Mouse (Mus musculus) CH12.LX (cell line): ENCODE results near the gene Grhl1. TPM values are rescaled to one million over a fixed set of nuclear protein-coding genes. Genes with fewer than 3 reads are reported as not detected.
A peak's percentile ranks its signal among the peaks of the same experiment; 100 is the strongest.

ENCODE experiments used
- DNase-seq: peaks from one replicate; pipeline ENCODE4 v3.0.0-alpha.2; 2013; ENCODE audit errors: extremely low read depth
- H3K27ac ChIP-seq: 2 replicates; pipeline ENCODE4 v1.5.1; 2012; ENCODE audit warnings: low read depth, mild to moderate bottlenecking, control low read depth, moderate library complexity; ENCODE audit not compliant: insufficient read depth
- H3K27me3 ChIP-seq: replicated peaks from 2 replicates; pipeline ENCODE3; 2012; ENCODE audit warnings: inconsistent platforms
- H3K36me3 ChIP-seq, 2 experiments: replicated peaks in 1 of 2; 2 replicates each; pipeline versions ENCODE3 to v1.6.1; 2012; ENCODE audit warnings: inconsistent platforms in 1 of 2, low read length in 1 of 2, mild to moderate bottlenecking in 1 of 2, mixed read lengths in 1 of 2, moderate library complexity in 1 of 2; ENCODE audit not compliant: control insufficient read depth in 1 of 2, insufficient read depth in 1 of 2
- H3K4me1 ChIP-seq, 2 experiments: 2 replicates each; pipeline ENCODE4 v1.6.1; 2012; ENCODE audit warnings: inconsistent platforms in 1 of 2, moderate library complexity in 1 of 2; ENCODE audit not compliant: insufficient read depth in 2 of 2, control insufficient read depth in 1 of 2
- H3K4me2 ChIP-seq: 2 replicates; pipeline ENCODE4 v1.6.1; 2012; ENCODE audit warnings: low read depth, mild to moderate bottlenecking, control low read depth; ENCODE audit not compliant: poor library complexity, insufficient read depth, severe bottlenecking
- H3K4me3 ChIP-seq, 3 experiments: fragments of 150-350 bp in 1 of 3; sonication (generic) in 1 of 3; replicated peaks in 1 of 3; 2 replicates each; pipeline versions ENCODE3 to v1.5.1; 2011 to 2012; ENCODE audit warnings: low read depth in 2 of 3, low read length in 2 of 3, mild to moderate bottlenecking in 2 of 3, moderate library complexity in 2 of 3, control low read depth in 1 of 3, improper control_type of control experiment in 1 of 3, inconsistent platforms in 1 of 3, mixed read lengths in 1 of 3; ENCODE audit not compliant: poor library complexity in 1 of 3
- H3K79me2 ChIP-seq: replicated peaks from 2 replicates; pipeline ENCODE4 v1.6.1; 2012; ENCODE audit warnings: mild to moderate bottlenecking, moderate library complexity; ENCODE audit not compliant: control insufficient read depth, poor library complexity, insufficient read depth, severe bottlenecking; ENCODE audit errors: extremely low read depth
- H3K9ac ChIP-seq: 2 replicates; pipeline ENCODE4 v1.6.1; 2012; ENCODE audit warnings: low read depth, mild to moderate bottlenecking, control low read depth, moderate library complexity; ENCODE audit not compliant: insufficient read depth
- H3K9me3 ChIP-seq: replicated peaks from 2 replicates; pipeline ENCODE3; 2012; ENCODE audit warnings: low read length, inconsistent platforms, mixed read lengths
- CHD1 ChIP-seq: IDR thresholded peaks from 2 replicates; pipeline ENCODE4 v1.6.1; 2012; ENCODE audit warnings: low read depth, low read length, improper control_type of control experiment, inconsistent platforms
- CTCF ChIP-seq, 2 experiments: IDR thresholded peaks in 1 of 2; conservative IDR thresholded peaks in 1 of 2; 2 replicates each; pipeline ENCODE4 v1.5.1; 2011 to 2012; ENCODE audit warnings: low read depth in 2 of 2, low read length in 2 of 2, improper control_type of control experiment in 1 of 2, inconsistent platforms in 1 of 2, mild to moderate bottlenecking in 1 of 2, moderate library complexity in 1 of 2
- ELF1 ChIP-seq: IDR thresholded peaks from 2 replicates; pipeline ENCODE4 v1.6.1; 2014; ENCODE audit warnings: low read depth, mild to moderate bottlenecking, inconsistent platforms, low read length, improper control_type of control experiment
- EP300 ChIP-seq: IDR thresholded peaks from 2 replicates; pipeline ENCODE4 v1.6.1; 2011; ENCODE audit warnings: low read length, improper control_type of control experiment
- GABPA ChIP-seq: IDR thresholded peaks from 2 replicates; pipeline ENCODE4 v1.6.1; 2012; ENCODE audit warnings: low read depth, low read length, improper control_type of control experiment, inconsistent platforms; ENCODE audit not compliant: insufficient replicate concordance
- HCFC1 ChIP-seq: IDR thresholded peaks from 2 replicates; pipeline ENCODE4 v1.6.1; 2012; ENCODE audit warnings: low read depth, mild to moderate bottlenecking, inconsistent platforms, low read length, improper control_type of control experiment
- IRF4 ChIP-seq: IDR thresholded peaks from 2 replicates; pipeline ENCODE4 v1.6.1; 2014; ENCODE audit warnings: low read depth, mild to moderate bottlenecking, inconsistent platforms, low read length, improper control_type of control experiment
- JUN ChIP-seq: IDR thresholded peaks from 2 replicates; pipeline ENCODE4 v1.6.1; 2011; ENCODE audit warnings: low read depth, mild to moderate bottlenecking, low read length, improper control_type of control experiment, moderate library complexity; ENCODE audit not compliant: insufficient read depth
- KAT2A ChIP-seq: IDR thresholded peaks from 2 replicates; pipeline ENCODE4 v1.6.1; 2012; ENCODE audit warnings: low read length, improper control_type of control experiment, inconsistent platforms; ENCODE audit not compliant: insufficient replicate concordance
- MAFK ChIP-seq: IDR thresholded peaks from 2 replicates; pipeline ENCODE4 v1.6.1; 2011; ENCODE audit warnings: low read length, improper control_type of control experiment; ENCODE audit not compliant: insufficient replicate concordance
- MAX ChIP-seq: IDR thresholded peaks from 2 replicates; pipeline ENCODE4 v1.6.1; 2011; ENCODE audit warnings: low read length, improper control_type of control experiment
- MAZ ChIP-seq: IDR thresholded peaks from 2 replicates; pipeline ENCODE4 v1.6.1; 2012; ENCODE audit warnings: low read depth, mild to moderate bottlenecking, inconsistent platforms, low read length, improper control_type of control experiment, moderate library complexity
- MEF2A ChIP-seq: IDR thresholded peaks from 2 replicates; pipeline ENCODE4 v1.6.1; 2014; ENCODE audit warnings: low read depth, mild to moderate bottlenecking, inconsistent platforms, low read length, improper control_type of control experiment, borderline replicate concordance
- MYC ChIP-seq: IDR thresholded peaks from 2 replicates; pipeline ENCODE4 v1.6.1; 2011; ENCODE audit warnings: low read depth, mild to moderate bottlenecking, improper control_type of control experiment, low read length
- NELFE ChIP-seq: IDR thresholded peaks from 2 replicates; pipeline ENCODE4 v1.6.1; 2011; ENCODE audit warnings: low read depth, low read length, improper control_type of control experiment
- PAX5 ChIP-seq: IDR thresholded peaks from 2 replicates; pipeline ENCODE4 v1.6.1; 2012; ENCODE audit warnings: low read length, inconsistent platforms, mixed read lengths
- POLR2A ChIP-seq: IDR thresholded peaks from 2 replicates; pipeline ENCODE4 v1.6.1; 2011; ENCODE audit warnings: low read depth, mild to moderate bottlenecking, improper control_type of control experiment, low read length
- POLR2AphosphoS2 ChIP-seq: IDR thresholded peaks from 2 replicates; pipeline ENCODE4 v1.6.1; 2011; ENCODE audit warnings: low read depth, low read length, improper control_type of control experiment
- RAD21 ChIP-seq: IDR thresholded peaks from 2 replicates; pipeline ENCODE4 v1.6.1; 2011; ENCODE audit warnings: low read depth, mild to moderate bottlenecking, low read length, improper control_type of control experiment, moderate library complexity
- SMC3 ChIP-seq: IDR thresholded peaks from 2 replicates; pipeline ENCODE4 v1.6.1; 2011; ENCODE audit warnings: low read depth, low read length, improper control_type of control experiment
- TBP ChIP-seq: conservative IDR thresholded peaks from 2 replicates; pipeline ENCODE4 v1.6.1; 2011; ENCODE audit warnings: low read depth, low read length, improper control_type of control experiment
- TCF12 ChIP-seq: IDR thresholded peaks from 2 replicates; pipeline ENCODE4 v1.6.1; 2014; ENCODE audit warnings: low read depth, mild to moderate bottlenecking, inconsistent platforms, low read length, improper control_type of control experiment
- ZC3H11A ChIP-seq: IDR thresholded peaks from 2 replicates; pipeline ENCODE4 v1.6.1; 2012; ENCODE audit warnings: low read depth, mild to moderate bottlenecking, inconsistent platforms, low read length, improper control_type of control experiment
- ZKSCAN1 ChIP-seq: IDR thresholded peaks from 2 replicates; pipeline ENCODE4 v1.6.1; 2012; ENCODE audit warnings: low read depth, inconsistent platforms, low read length, improper control_type of control experiment, borderline replicate concordance
- ZNF384 ChIP-seq: IDR thresholded peaks from 2 replicates; pipeline ENCODE4 v1.6.1; 2012; ENCODE audit warnings: low read depth, low read length, improper control_type of control experiment, inconsistent platforms
- dilution Hi-C: fragments of 300-500 bp; cut with MboI; formaldehyde crosslinking; loops from 2 replicates; pipeline ENCODE4 v1.14.3; 2020; ENCODE audit warnings: low sequenced_read_pairs; ENCODE audit not compliant: extremely low pct_unique_long_range_greater_than_20kb, extremely low pct_ligation_motif_present
- in situ Hi-C: fragments of 300-500 bp; cut with MboI; formaldehyde crosslinking; loops from 3 replicates; pipeline ENCODE4 v1.14.3; 2019; ENCODE audit warnings: low sequenced_read_pairs, low pct_ligation_motif_present, low pct_unique_long_range_greater_than_20kb, mixed read lengths
- polyA plus RNA-seq: library from polyadenylated mRNA; unstranded; fragments of >175 nt; gene quantifications from 2 replicates; pipeline ENCODE4 v1.2.1, GENCODE M21; 2012; ENCODE audit warnings: low read depth; ENCODE audit not compliant: insufficient read length
- total RNA-seq, 2 experiments: library from RNA; depleted of rRNA; stranded (reverse); fragments of 300-350 nt in 1 of 2; fragments of >200 nt in 1 of 2; gene quantifications; 2 replicates each; pipeline ENCODE4 v1.2.3; 2012 to 2014

The Grhl1 gene
- total and polyA plus RNA-seq, 3 experiments = 0.54 to 1.3 (median 0.66) TPM

DNA sequence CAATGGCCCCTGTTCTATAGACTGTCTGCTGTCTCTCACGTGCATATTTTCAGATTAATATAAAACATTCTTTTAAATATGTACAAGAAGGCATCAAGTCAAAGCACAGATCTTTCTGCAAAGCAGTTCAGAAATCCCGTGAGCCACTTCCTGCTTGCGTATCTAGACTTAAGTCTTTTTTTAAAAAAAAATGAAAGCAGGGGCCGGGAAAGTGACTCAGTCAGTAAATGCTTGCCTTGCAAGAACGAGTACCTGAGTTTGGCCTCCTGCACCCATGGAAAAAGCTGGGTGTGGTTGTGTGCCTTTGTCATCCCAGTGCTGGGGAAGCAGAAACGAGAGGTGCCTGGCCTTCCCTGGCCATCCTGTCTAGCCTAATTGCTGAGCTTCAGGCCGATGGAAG is 28.0 kb downstream of the Grhl1 start:
- no peak overlapping the region for H3K4me3 ChIP-seq
- peaks cover 9 to 24% of the 10 kb centered on the region in 2 experiments for H3K36me3 ChIP-seq
- dilution Hi-C loops (no loop called here), in situ Hi-C loops (loop anchor here (5.0 to 25.0 kb wide), 3 partner anchors 97 to 362 kb away; partner anchors contain the start of gene Kidins220)
- H3K4me1 ChIP-seq = peaks cover 0 to 4% of the 10 kb centered on the region in 2 experiments; a peak in 1 of 4 replicates
- no peaks in the 10 kb centered on the region for H3K79me2 ChIP-seq
- H3K27me3 ChIP-seq = no peaks in the 10 kb centered on the region
- H3K4me2 ChIP-seq = no peak overlapping the region
- DNase-seq = no peak
- no peak for TF ChIP-seq CHD1
- TF ChIP-seq GABPA = no peak
- no peak for TF ChIP-seq POLR2A
- no peak for TF ChIP-seq ELF1
- TF ChIP-seq MAX = no peak
- H3K9ac ChIP-seq = no peak overlapping the region
- no peaks in the 10 kb centered on the region for H3K9me3 ChIP-seq
- H3K27ac ChIP-seq = no peak overlapping the region

DNA sequence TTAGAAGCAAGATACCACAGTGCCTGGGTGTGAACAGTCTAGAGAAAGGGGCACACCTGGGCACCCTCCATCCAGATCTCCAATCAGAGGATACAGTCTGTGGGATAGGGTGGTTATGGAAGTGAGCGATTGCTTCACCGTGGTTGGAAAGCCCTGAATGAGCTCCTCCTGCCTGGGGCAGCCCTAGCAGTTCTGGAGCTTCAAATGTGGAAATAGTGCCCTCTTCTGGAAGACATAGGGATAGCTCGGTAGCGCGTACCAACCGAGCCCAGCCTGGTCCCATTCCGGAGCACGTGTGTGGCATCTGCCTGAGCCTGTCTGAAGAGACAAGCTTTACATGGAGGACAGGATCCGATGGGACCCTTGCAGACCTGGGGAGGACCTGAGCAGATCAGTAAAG is 28.7 kb downstream of the Grhl1 start:
- dilution Hi-C loops = no loop called here
- no peak overlapping the region for H3K4me2 ChIP-seq
- H3K9me3 ChIP-seq = no peaks in the 10 kb centered on the region
- H3K27ac ChIP-seq = no peak overlapping the region
- H3K4me3 ChIP-seq = no peak overlapping the region
- TF ChIP-seq MYC (peak; percentile 59; the same call in 1 of the 2 replicates), SMC3 (peak; percentile 82), MAZ (0 out of 2 replicates have a peak, but pooled peaks have one; percentile 18), POLR2A (no peak), POLR2AphosphoS2 (no peak), CTCF (conservative IDR thresholded peaks at IDR 0.05 in 1 of 2, IDR thresholded peaks at IDR 0.05 in 1 of 2; ENCODE audit: low read depth in 2 of 2, low read length in 2 of 2) (peak; percentile 36 to 82; a peak in 2 of 4 replicates), RAD21 (peak; percentile 81), ZNF384 (peak; percentile 47; the same call in 1 of the 2 replicates), ZC3H11A (peak; percentile 53), EP300 (no peak), MAX (peak; percentile 39; the same call in 1 of the 2 replicates)
- H3K9ac ChIP-seq = no peak overlapping the region
- H3K27me3 ChIP-seq = no peaks in the 10 kb centered on the region
- DNase-seq = peak; percentile 73
- no peaks in the 10 kb centered on the region for H3K79me2 ChIP-seq
- in situ Hi-C loops = loop anchor here (5.0 to 25.0 kb wide), 3 partner anchors 96 to 361 kb away; partner anchors contain the start of gene Kidins220
- peaks cover 12 to 28% of the 10 kb centered on the region in 2 experiments for H3K36me3 ChIP-seq
- peaks cover 0 to 4% of the 10 kb centered on the region in 2 experiments; a peak in 1 of 4 replicates for H3K4me1 ChIP-seq

DNA sequence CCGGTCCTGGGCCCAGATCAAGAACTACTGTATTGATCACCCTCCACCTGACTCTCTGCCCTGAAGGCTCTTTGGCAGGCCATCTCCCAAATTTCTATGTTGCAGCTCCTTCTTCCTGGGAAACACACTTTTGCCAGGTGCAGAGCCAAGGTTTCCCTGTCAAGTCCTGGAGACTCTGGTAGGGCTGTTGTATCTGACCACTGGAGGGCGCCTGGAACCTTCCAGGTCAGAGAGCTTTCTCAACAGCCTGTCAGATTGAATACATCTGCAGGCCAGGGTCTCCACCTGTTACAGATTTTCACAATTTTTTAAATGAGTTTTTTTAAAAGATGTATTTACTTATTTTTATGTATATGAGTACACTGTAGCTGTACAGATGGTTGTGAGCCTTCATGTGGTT is 31.2 kb downstream of the Grhl1 start:
- dilution Hi-C loops (no loop called here), in situ Hi-C loops (loop anchor here (5.0 to 25.0 kb wide), 3 partner anchors 94 to 359 kb away; partner anchors contain the start of gene Kidins220)
- H3K4me1 ChIP-seq = peaks cover 0 to 4% of the 10 kb centered on the region in 2 experiments; a peak in 1 of 4 replicates
- no peak overlapping the region for H3K4me3 ChIP-seq
- H3K9ac ChIP-seq = no peak overlapping the region
- H3K36me3 ChIP-seq = peaks cover 13 to 31% of the 10 kb centered on the region in 2 experiments
- peak; percentile 71 for DNase-seq
- H3K27ac ChIP-seq = no peak overlapping the region
- no peaks in the 10 kb centered on the region for H3K27me3 ChIP-seq
- no peaks in the 10 kb centered on the region for H3K79me2 ChIP-seq
- H3K9me3 ChIP-seq = no peaks in the 10 kb centered on the region
- no peak overlapping the region for H3K4me2 ChIP-seq
- TF ChIP-seq CTCF (conservative IDR thresholded peaks at IDR 0.05 in 1 of 2, IDR thresholded peaks at IDR 0.05 in 1 of 2; ENCODE audit: low read depth in 2 of 2, low read length in 2 of 2) (peak; percentile 25 to 92; a peak in 3 of 4 replicates), ZKSCAN1 (no peak), MEF2A (no peak), TBP (no peak), ZNF384 (no peak), NELFE (no peak), MAFK (no peak), PAX5 (no peak), TCF12 (no peak), SMC3 (peak; percentile 96), IRF4 (no peak), KAT2A (no peak), ZC3H11A (peak; percentile 75), GABPA (no peak), HCFC1 (no peak), JUN (no peak)
